Mouse (Mus musculus) limb, embryonic 12.5 days (tissue): Measurements from ENCODE around the gene Tmem200b. TPM values are rescaled to one million over a fixed set of nuclear protein-coding genes. Genes with fewer than 3 reads are reported as not detected.

Experiments used
- ATAC-seq: fragments of 200-750 bp; cut with Nextera tagmentation; 2 replicates; pipeline ENCODE4 v1.8.0; 2017; ENCODE audit warnings: low read depth, moderate TSS enrichment; ENCODE audit not compliant: insufficient number of reproducible peaks, insufficient read depth, low FRiP score, low TSS enrichment
- H3K27ac ChIP-seq: fragments of 300-500 bp; sonication (generic); 2 replicates; pipeline ENCODE4 v1.5.1; 2016; ENCODE audit warnings: mild to moderate bottlenecking, moderate library complexity
- H3K27me3 ChIP-seq: fragments of 300-500 bp; sonication (generic); 2 replicates; pipeline ENCODE4 v1.6.1; 2016; ENCODE audit warnings: mild to moderate bottlenecking, moderate library complexity
- H3K36me3 ChIP-seq: fragments of 300-500 bp; sonication (generic); 2 replicates; pipeline ENCODE4 v1.6.1; 2016; ENCODE audit warnings: mild to moderate bottlenecking, moderate library complexity
- H3K4me1 ChIP-seq: fragments of 300-500 bp; sonication (generic); replicated peaks from 2 replicates; pipeline ENCODE4 v1.6.1; 2016
- H3K4me2 ChIP-seq: fragments of 300-500 bp; sonication (generic); 2 replicates; pipeline ENCODE4 v1.6.1; 2016; ENCODE audit warnings: mild to moderate bottlenecking, moderate library complexity
- H3K4me3 ChIP-seq: fragments of 300-500 bp; sonication (generic); replicated peaks from 2 replicates; pipeline ENCODE4 v1.5.1; 2016; ENCODE audit warnings: mild to moderate bottlenecking
- H3K9ac ChIP-seq: fragments of 300-500 bp; sonication (generic); replicated peaks from 2 replicates; pipeline ENCODE4 v1.6.1; 2016; ENCODE audit warnings: mild to moderate bottlenecking, moderate library complexity
- H3K9me3 ChIP-seq: fragments of 300-500 bp; sonication (generic); 2 replicates; pipeline ENCODE4 v1.6.1; 2016; ENCODE audit warnings: mild to moderate bottlenecking, moderate library complexity
- WGBS: fragments of 180-500 bp; shearing (Covaris S2); methylation state at CpG from one replicate; pipeline ENCODE4 v1.1.7; 2016; 5-methylcytosine and 5-hydroxymethylcytosine counted together
- polyA plus RNA-seq: library from polyadenylated mRNA; unstranded; fragments of >200 nt; fragmentation: Nextera tagmentation; extraction: Ambion mirVana; gene quantifications from 2 replicates; pipeline ENCODE4 v1.2.1, GENCODE M21; 2016

The Tmem200b gene
- polyA plus RNA-seq = 2.2 and 2.5 TPM in 2 replicates

DNA sequence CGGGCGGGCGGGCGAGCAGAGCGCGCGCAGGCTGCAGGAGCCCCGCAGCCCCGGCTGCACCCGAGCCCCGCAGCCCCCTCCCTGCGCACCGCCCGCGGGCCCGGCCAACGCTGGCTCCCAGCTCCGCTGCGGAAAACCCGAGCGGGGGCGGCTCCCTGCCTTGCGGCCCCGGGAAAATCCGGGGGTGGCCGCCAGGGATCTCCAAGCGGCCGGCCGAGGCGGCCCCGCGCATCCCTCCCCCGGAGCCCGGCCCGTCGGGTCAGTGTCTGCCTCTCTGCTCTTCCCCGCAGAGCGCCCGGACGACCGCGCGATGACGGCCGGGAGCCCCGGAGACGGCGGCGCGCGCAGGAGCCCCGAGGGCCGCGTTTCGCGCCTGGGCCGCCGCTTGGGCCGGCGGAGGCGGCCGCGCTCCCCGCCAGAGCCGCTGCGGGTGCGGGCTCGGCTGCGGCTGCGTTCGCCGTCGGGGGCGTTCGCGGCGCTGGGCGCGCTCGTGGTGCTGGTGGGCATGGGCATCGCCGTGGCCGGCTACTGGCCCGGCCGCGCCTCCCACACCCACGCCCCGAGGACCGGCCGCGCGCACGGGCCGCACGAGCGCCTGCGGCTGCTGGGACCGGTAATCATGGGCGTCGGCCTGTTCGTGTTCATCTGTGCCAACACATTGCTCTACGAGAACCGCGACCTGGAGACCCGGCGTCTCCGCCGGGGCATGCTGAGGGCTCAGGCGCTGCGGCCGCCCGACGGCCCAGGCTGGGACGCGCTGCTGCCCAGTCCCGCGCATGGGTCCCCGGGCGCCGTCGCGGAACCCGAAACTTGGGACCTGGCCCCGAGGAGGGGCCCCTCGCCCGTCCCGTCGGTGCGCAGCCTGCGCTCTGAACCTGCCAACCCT, at the start of gene Tmem200b:
TSS of gene Tmem200b (plus strand) at position 311 of the 886 bp plus-strand sequence.
- peaks cover 70% of the 10 kb centered on the region for H3K27me3 ChIP-seq
- ATAC-seq = no peak
- H3K36me3 ChIP-seq = peaks cover 41% of the 10 kb centered on the region
- WGBS = 1% methylated on average over 121 of the region's 130 CpGs
- H3K4me3 ChIP-seq = peak within 1 kb of the TSS; percentile 67
- peak within 1 kb of the TSS; percentile 83 for H3K9ac ChIP-seq
- H3K9me3 ChIP-seq = no peaks in the 10 kb centered on the region
- H3K4me1 ChIP-seq = peaks cover 73% of the 10 kb centered on the region
- H3K4me2 ChIP-seq = peak within 1 kb of the TSS; percentile 88
- H3K27ac ChIP-seq = peak within 1 kb of the TSS; percentile 87

- H3K27me3 ChIP-seq = no peaks in the 10 kb centered on the region
- ATAC-seq = peak; percentile 49
- peaks cover 6% of the 10 kb centered on the region; the same call in 1 of the 2 replicates for H3K36me3 ChIP-seq
Measured at GRCm38 (mm10) chr4:131872672-131873292, 48.8 kb upstream of the Tmem200b start.

GRCm38 (mm10) chr4:131873293-131874168, 48.0 kb upstream of the Tmem200b start, which contains the start of gene Srsf4:
Gene Srsf4 (plus strand): TSS chr4:131873617.
- whole genome bisulfite sequencing = under 1% methylated on average over 103 of the region's 116 CpGs
- Histone ChIP-seq H3K4me2 (peak within 1 kb of the TSS; percentile 69), H3K4me3 (peak within 1 kb of the TSS; percentile 87), H3K4me1 (peaks cover 37% of the 10 kb centered on the region), H3K9ac (peak within 1 kb of the TSS; percentile 100), H3K27ac (peak within 1 kb of the TSS; percentile 100), H3K27me3 (no peaks in the 10 kb centered on the region), H3K36me3 (no peaks in the 10 kb centered on the region), H3K9me3 (no peaks in the 10 kb centered on the region)
- peak; percentile 93 for ATAC-seq

More at GRCm38 (mm10) chr4:131872672-131873292, 48.8 kb upstream of the Tmem200b start:
- H3K9me3 ChIP-seq = no peaks in the 10 kb centered on the region
- H3K4me2 ChIP-seq = peak overlapping the region; percentile 69
- WGBS = 9% methylated on average over 11 of the region's 11 CpGs
- peak overlapping the region; percentile 100 for H3K27ac ChIP-seq
- peak overlapping the region; percentile 72 for H3K9ac ChIP-seq
- peaks cover 30% of the 10 kb centered on the region for H3K4me1 ChIP-seq
- peak overlapping the region; percentile 87 for H3K4me3 ChIP-seq

DNA sequence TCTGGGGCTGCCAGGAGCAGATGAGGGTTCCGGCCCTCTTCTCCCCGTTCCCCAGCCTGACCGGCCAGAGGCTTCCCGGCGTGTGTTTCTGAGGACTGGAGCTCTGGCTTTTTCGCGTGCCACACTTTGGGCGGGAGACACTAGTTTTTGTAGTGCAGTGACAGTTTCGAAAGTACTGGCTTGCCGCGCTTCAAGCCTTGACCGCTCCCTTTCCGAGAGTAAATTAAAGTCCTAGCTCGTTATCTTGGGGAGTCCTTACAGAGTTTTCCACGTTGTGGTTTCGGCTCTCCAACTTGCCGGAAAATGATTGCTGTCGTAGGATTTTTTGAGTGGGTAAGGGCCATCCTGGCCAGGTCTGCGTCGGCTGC, 47.4 kb upstream of the Tmem200b start:
- H3K9me3 ChIP-seq = no peaks in the 10 kb centered on the region
- under 1% methylated on average over 20 of the region's 20 CpGs for WGBS
- no peaks in the 10 kb centered on the region for H3K27me3 ChIP-seq
- H3K4me3 ChIP-seq = peak overlapping the region; percentile 87
- H3K4me1 ChIP-seq = peaks cover 38% of the 10 kb centered on the region
- peak overlapping the region; percentile 100 for H3K9ac ChIP-seq
- peak overlapping the region; percentile 100 for H3K27ac ChIP-seq
- H3K4me2 ChIP-seq = peak overlapping the region; percentile 69
- no peaks in the 10 kb centered on the region for H3K36me3 ChIP-seq
- ATAC-seq = no peak

DNA sequence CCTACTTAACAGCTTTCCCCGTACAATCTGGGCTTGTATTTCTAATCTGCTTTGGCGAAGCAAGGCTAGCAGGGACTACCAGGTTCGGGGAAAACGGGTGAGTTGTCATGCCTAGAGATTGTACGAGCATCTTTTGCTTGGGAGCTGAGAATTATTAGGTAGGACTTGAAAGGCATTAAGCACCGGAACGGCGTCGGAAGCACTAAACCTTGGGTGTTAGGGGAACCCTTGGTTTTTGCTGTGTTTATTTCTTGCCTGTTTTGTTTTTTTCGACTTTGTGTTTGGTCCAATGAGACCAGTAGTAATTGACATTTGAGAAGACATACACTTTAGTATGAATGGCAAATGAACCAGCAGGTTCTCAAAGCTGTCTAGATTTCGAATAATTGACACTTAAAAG, 47.0 kb upstream of the Tmem200b start:
- peak overlapping the region; percentile 87 for H3K4me3 ChIP-seq
- peak overlapping the region; percentile 100 for H3K9ac ChIP-seq
- H3K9me3 ChIP-seq = no peaks in the 10 kb centered on the region
- no peaks in the 10 kb centered on the region for H3K36me3 ChIP-seq
- peak overlapping the region; percentile 69 for H3K4me2 ChIP-seq
- H3K27me3 ChIP-seq = no peaks in the 10 kb centered on the region
- 2% methylated on average over 11 of the region's 11 CpGs for WGBS
- ATAC-seq = no peak
- peaks cover 38% of the 10 kb centered on the region for H3K4me1 ChIP-seq
- H3K27ac ChIP-seq = peak overlapping the region; percentile 100

GRCm38 (mm10) chr4:131875242-131875641, 46.3 kb upstream of the Tmem200b start:
- no peaks in the 10 kb centered on the region for H3K9me3 ChIP-seq
- peak overlapping the region; percentile 100; the same call in 1 of the 2 replicates for H3K9ac ChIP-seq
- no peak for ATAC-seq
- WGBS = 49% methylated on average over 3 of the region's 3 CpGs
- peak overlapping the region; percentile 69 for H3K4me2 ChIP-seq
- no peaks in the 10 kb centered on the region for H3K27me3 ChIP-seq
- H3K36me3 ChIP-seq = no peaks in the 10 kb centered on the region
- H3K4me1 ChIP-seq = peaks cover 40% of the 10 kb centered on the region
- H3K4me3 ChIP-seq = peak overlapping the region; percentile 87
- no peak overlapping the region for H3K27ac ChIP-seq

GRCm38 (mm10) chr4:131876836-131877235, 44.7 kb upstream of the Tmem200b start:
- Histone ChIP-seq H3K9me3 (no peaks in the 10 kb centered on the region), H3K36me3 (no peaks in the 10 kb centered on the region), H3K9ac (no peak overlapping the region), H3K27me3 (no peaks in the 10 kb centered on the region), H3K4me3 (no peak overlapping the region), H3K4me2 (0 out of 2 replicates have a peak overlapping the region, but pooled peaks have one; percentile 69), H3K4me1 (peaks cover 46% of the 10 kb centered on the region), H3K27ac (no peak overlapping the region)
- WGBS = 73% methylated on average over 2 of the region's 2 CpGs
- ATAC-seq = no peak

GRCm38 (mm10) chr4:131879692-131880091, 41.9 kb upstream of the Tmem200b start:
- H3K36me3 ChIP-seq = peaks cover 5% of the 10 kb centered on the region; the same call in 1 of the 2 replicates
- 71% methylated on average over 1 of the region's 1 CpGs for WGBS
- no peak overlapping the region for H3K9ac ChIP-seq
- H3K4me3 ChIP-seq = no peak overlapping the region
- no peaks in the 10 kb centered on the region for H3K9me3 ChIP-seq
- no peaks in the 10 kb centered on the region for H3K27me3 ChIP-seq
- H3K4me2 ChIP-seq = no peak overlapping the region
- no peak for ATAC-seq
- H3K4me1 ChIP-seq = peaks cover 45% of the 10 kb centered on the region
- H3K27ac ChIP-seq = no peak overlapping the region

DNA sequence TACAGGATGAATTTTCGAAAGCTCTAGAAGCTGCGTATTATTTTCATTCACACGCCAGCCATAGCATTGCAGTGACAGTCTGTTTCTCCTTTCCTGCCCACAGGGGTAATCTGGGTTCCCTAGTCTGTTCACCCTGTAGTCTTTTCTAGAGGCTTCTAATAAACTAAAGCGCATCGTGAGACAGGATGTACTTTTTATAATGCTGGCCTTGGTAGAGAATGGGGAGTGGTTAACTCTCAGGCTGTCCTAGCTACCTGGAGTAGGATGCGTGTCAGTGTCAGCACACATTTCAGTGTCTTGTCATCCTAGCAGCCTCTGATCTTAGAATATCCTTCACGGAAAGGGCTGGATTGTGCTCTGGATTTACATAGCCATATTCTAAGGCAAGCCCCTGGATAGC, 40.3 kb upstream of the Tmem200b start:
- ATAC-seq = no peak
- Histone ChIP-seq H3K36me3 (peaks cover 20% of the 10 kb centered on the region), H3K9me3 (no peaks in the 10 kb centered on the region), H3K4me3 (no peak overlapping the region), H3K4me1 (peaks cover 33% of the 10 kb centered on the region), H3K4me2 (no peak overlapping the region), H3K27me3 (no peaks in the 10 kb centered on the region), H3K27ac (peak overlapping the region; percentile 41; the same call in 1 of the 2 replicates), H3K9ac (no peak overlapping the region)
- 88% methylated on average over 7 of the region's 7 CpGs for WGBS

GRCm38 (mm10) chr4:131883571-131883970, 38.0 kb upstream of the Tmem200b start:
- no peak overlapping the region for H3K9ac ChIP-seq
- H3K27ac ChIP-seq = no peak overlapping the region
- H3K4me2 ChIP-seq = no peak overlapping the region
- peaks cover 38% of the 10 kb centered on the region for H3K36me3 ChIP-seq
- ATAC-seq = no peak
- no peak overlapping the region for H3K4me3 ChIP-seq
- 79% methylated on average over 6 of the region's 6 CpGs for WGBS
- H3K27me3 ChIP-seq = no peaks in the 10 kb centered on the region
- H3K4me1 ChIP-seq = peaks cover 15% of the 10 kb centered on the region
- H3K9me3 ChIP-seq = no peaks in the 10 kb centered on the region
